Mouse (Mus musculus) heart, adult 2 months (tissue): ENCODE measurements at regions not wholly inside any gene's neighbourhood (a gene's known extent, or its start where the extent isn't known, plus 50 kb on each side); places are given as distances from the start of the nearest gene placed in this dataset.

Experiments used
- DNase-seq, 2 experiments: peaks; one replicate each; pipeline ENCODE4 v3.0.0; 2021
- H3K27ac ChIP-seq: fragments of 200-600 bp; 2 replicates; pipeline ENCODE4 v1.8.1; 2022
- H3K27me3 ChIP-seq: fragments of 200-500 bp; 2 replicates; pipeline ENCODE4 v1.6.1; 2012; ENCODE audit warnings: mild to moderate bottlenecking, low read length, inconsistent platforms, mixed read lengths; ENCODE audit not compliant: control insufficient read depth, insufficient read depth
- H3K36me3 ChIP-seq: fragments of 200-500 bp; 2 replicates; pipeline ENCODE4 v1.6.1; 2012; ENCODE audit warnings: low read length, inconsistent platforms; ENCODE audit not compliant: control insufficient read depth, insufficient read depth
- H3K4me1 ChIP-seq: fragments of 200-500 bp; 2 replicates; pipeline ENCODE4 v1.6.1; 2011; ENCODE audit warnings: low read length; ENCODE audit not compliant: control insufficient read depth, insufficient read depth
- H3K4me3 ChIP-seq: fragments of 200-600 bp; 2 replicates; pipeline ENCODE4 v1.8.1; 2022
- H3K79me2 ChIP-seq: fragments of 200-500 bp; replicated peaks from 2 replicates; pipeline ENCODE4 v1.6.1; 2012; ENCODE audit warnings: mild to moderate bottlenecking, inconsistent platforms, low read length, moderate library complexity, mixed read lengths; ENCODE audit not compliant: control insufficient read depth, insufficient read depth
- H3K9ac ChIP-seq: fragments of 200-500 bp; 2 replicates; pipeline ENCODE4 v1.6.1; 2012; ENCODE audit warnings: low read depth, mild to moderate bottlenecking, control low read depth, inconsistent platforms, low read length, mixed read lengths
- CTCF ChIP-seq: fragments of 200-600 bp; IDR thresholded peaks from 2 replicates; pipeline ENCODE4 v1.8.1; 2022; ENCODE audit warnings: antibody characterized with exemption, mild to moderate bottlenecking, moderate library complexity
- EP300 ChIP-seq: fragments of 200-500 bp; IDR thresholded peaks from 2 replicates; pipeline ENCODE4 v1.6.1; 2011; ENCODE audit warnings: low read depth, low read length, control low read depth; ENCODE audit not compliant: insufficient read depth
- POLR2A ChIP-seq: fragments of 200-500 bp; IDR thresholded peaks from 2 replicates; pipeline ENCODE4 v1.6.1; 2011; ENCODE audit warnings: mild to moderate bottlenecking, low read depth, low read length, control low read depth; ENCODE audit not compliant: insufficient read depth
- WGBS: fragments of 180-500 bp; shearing (Covaris S2); methylation state at CpG from one replicate; pipeline ENCODE4 v1.1.7; 2018; 5-methylcytosine and 5-hydroxymethylcytosine counted together
- intact Hi-C: fragments of 180-260 bp; cut with DNase I; formaldehyde crosslinking; loops from one replicate; pipeline ENCODE4 v1.15.1; 2025

GRCm38 (mm10) chr6:93566661-93567060 lies 623.4 kb upstream of the Adamts9 start:
- DNase-seq: no peak
- no peaks in the 10 kb centered on the region for H3K36me3 ChIP-seq
- WGBS: 56% methylated on average over 2 of the region's 2 CpGs
- TF ChIP-seq CTCF (no peak), POLR2A (no peak), EP300 (no peak)
- H3K4me1 ChIP-seq: no peaks in the 10 kb centered on the region
- no peak overlapping the region for H3K27ac ChIP-seq
- H3K27me3 ChIP-seq: no peaks in the 10 kb centered on the region
- no peak overlapping the region for H3K9ac ChIP-seq
- H3K4me3 ChIP-seq: no peak overlapping the region
- intact Hi-C loops: no loop called here
- no peaks in the 10 kb centered on the region for H3K79me2 ChIP-seq

GRCm38 (mm10) chr6:93548311-93548710 lies 605.0 kb upstream of the Adamts9 start:
- intact Hi-C loops: no loop called here
- no peaks in the 10 kb centered on the region for H3K79me2 ChIP-seq
- no peak overlapping the region for H3K27ac ChIP-seq
- peak in 1 of 2 experiments; percentile 35 for DNase-seq
- TF ChIP-seq POLR2A (no peak), CTCF (no peak), EP300 (no peak)
- 71% methylated on average over 2 of the region's 2 CpGs for WGBS
- no peak overlapping the region for H3K4me3 ChIP-seq
- H3K36me3 ChIP-seq: no peaks in the 10 kb centered on the region
- H3K4me1 ChIP-seq: no peaks in the 10 kb centered on the region
- no peaks in the 10 kb centered on the region for H3K27me3 ChIP-seq
- H3K9ac ChIP-seq: no peak overlapping the region

GRCm38 (mm10) chr6:93544246-93544645 lies 601.0 kb upstream of the Adamts9 start:
- Histone ChIP-seq H3K36me3 (no peaks in the 10 kb centered on the region; the same call in 1 of the 2 replicates), H3K9ac (no peak overlapping the region), H3K4me3 (no peak overlapping the region), H3K4me1 (peaks cover 5% of the 10 kb centered on the region), H3K27me3 (no peaks in the 10 kb centered on the region), H3K27ac (no peak overlapping the region), H3K79me2 (no peaks in the 10 kb centered on the region)
- no peak for DNase-seq
- 50% methylated on average over 1 of the region's 1 CpGs for WGBS
- intact Hi-C loops: loop anchor here (5.0 kb wide), 1 partner anchor 557 kb away; no protein-coding TSS in a partner anchor
- TF ChIP-seq POLR2A (no peak), CTCF (no peak), EP300 (no peak)

- Histone ChIP-seq H3K79me2 (no peaks in the 10 kb centered on the region), H3K9ac (no peak overlapping the region), H3K27ac (peak overlapping the region; percentile 26; the same call in 1 of the 2 replicates), H3K27me3 (no peaks in the 10 kb centered on the region), H3K36me3 (peaks cover 2% of the 10 kb centered on the region), H3K4me1 (peaks cover 8% of the 10 kb centered on the region), H3K4me3 (no peak overlapping the region)
- WGBS: 52% methylated on average over 15 of the region's 15 CpGs
- DNase-seq: no peak
- intact Hi-C loops: loop anchor here (1.0 to 5.0 kb wide), 3 partner anchors 556 to 756 kb away; no protein-coding TSS in a partner anchor
- TF ChIP-seq CTCF (peak; percentile 86), EP300 (no peak), POLR2A (no peak)
Measured at GRCm38 (mm10) chr6:93543354-93544129, 600.2 kb upstream of the Adamts9 start.

- intact Hi-C loops: loop anchor here (1.0 to 10.0 kb wide), 5 partner anchors 95 to 465 kb away; no protein-coding TSS in a partner anchor
- no peak overlapping the region for H3K9ac ChIP-seq
- H3K79me2 ChIP-seq: no peaks in the 10 kb centered on the region
- H3K4me3 ChIP-seq: no peak overlapping the region
- TF ChIP-seq POLR2A (no peak), CTCF (no peak), EP300 (no peak)
- DNase-seq: peak in 1 of 2 experiments; percentile 34
- peaks cover 5% of the 10 kb centered on the region for H3K36me3 ChIP-seq
- peak overlapping the region; percentile 75 for H3K27ac ChIP-seq
- H3K27me3 ChIP-seq: no peaks in the 10 kb centered on the region
- peaks cover 13% of the 10 kb centered on the region for H3K4me1 ChIP-seq
- WGBS: 34% methylated on average over 1 of the region's 1 CpGs
Measured at GRCm38 (mm10) chr6:93539583-93539982, 596.3 kb upstream of the Adamts9 start.

- Histone ChIP-seq H3K27ac (peak overlapping the region; percentile 75), H3K36me3 (peaks cover 5% of the 10 kb centered on the region), H3K9ac (no peak overlapping the region), H3K4me3 (no peak overlapping the region), H3K27me3 (no peaks in the 10 kb centered on the region), H3K79me2 (no peaks in the 10 kb centered on the region), H3K4me1 (peaks cover 13% of the 10 kb centered on the region)
- DNase-seq: peak in 1 of 2 experiments; percentile 30
- TF ChIP-seq EP300 (no peak), POLR2A (no peak), CTCF (no peak)
- intact Hi-C loops: loop anchor here (1.0 to 10.0 kb wide), 5 partner anchors 94 to 464 kb away; no protein-coding TSS in a partner anchor
- WGBS: 44% methylated on average over 4 of the region's 4 CpGs
Measured at GRCm38 (mm10) chr6:93539171-93539570, 595.9 kb upstream of the Adamts9 start.
